Mouse (Mus musculus): ENCODE data around the gene Pald1. TPM values are rescaled to one million over a fixed set of nuclear protein-coding genes. Genes with fewer than 3 reads are reported as not detected.

The Pald1 gene
- total RNA-seq, 1 experiment, result 102 TPM

DNA sequence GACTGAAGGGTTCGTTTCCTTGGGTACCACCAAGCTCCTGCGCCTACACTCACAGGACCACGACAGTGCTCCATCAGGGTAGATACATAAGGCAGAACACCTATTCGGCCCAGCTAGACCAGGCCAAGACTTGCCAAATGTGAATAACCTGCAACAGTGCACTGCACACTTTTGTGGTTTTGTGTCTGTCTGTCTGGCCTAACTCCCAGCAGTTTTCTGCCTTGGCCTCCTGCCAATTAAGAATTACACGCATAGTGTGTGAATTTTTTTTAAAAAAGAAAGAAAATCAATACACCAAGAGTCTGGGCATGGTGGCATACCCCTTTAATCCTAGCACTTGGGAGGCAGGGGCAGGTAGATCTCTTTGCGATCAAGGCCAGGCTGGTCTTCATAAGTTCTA, 44.6 kb upstream of the Pald1 start:
- no peak overlapping the region for H3K9ac ChIP-seq (ENCODE audit: insufficient read depth, low read depth, low read length, poor library complexity, severe bottlenecking)
- no peak for DNase-seq (ENCODE audit: low read depth, low spot score)
- peaks cover 57% of the 10 kb centered on the region for H3K36me3 ChIP-seq (ENCODE audit: control insufficient read depth, insufficient read depth, low read length, poor library complexity, severe bottlenecking)
- TF ChIP-seq HCFC1 (IDR thresholded peaks at IDR 0.05; ENCODE audit: borderline replicate concordance, insufficient read depth, low read length) (no peak), CHD2 (IDR thresholded peaks at IDR 0.05; ENCODE audit: low read depth, low read length) (no peak), ZC3H11A (IDR thresholded peaks at IDR 0.05; ENCODE audit: borderline replicate concordance, low read depth, low read length) (no peak), MAFK (IDR thresholded peaks at IDR 0.05; ENCODE audit: insufficient read depth, low read depth, low read length) (no peak)
- H3K27ac ChIP-seq (ENCODE audit: insufficient read depth, low read depth, low read length, poor library complexity, severe bottlenecking), result no peak overlapping the region
- no peaks in the 10 kb centered on the region for H3K9me3 ChIP-seq (ENCODE audit: control insufficient read depth, insufficient read depth, low read depth, low read length)
- in situ Hi-C loops (cut with MboI; ENCODE audit: low sequenced_read_pairs in 2 of 2, unreplicated experiment in 2 of 2), result no loop called here
- H3K4me3 ChIP-seq (ENCODE audit: insufficient read depth in 1 of 2, low read depth in 1 of 2, low read length in 2 of 2, poor library complexity in 1 of 2, severe bottlenecking in 1 of 2), result no peak overlapping the region
- H3K4me1 ChIP-seq (ENCODE audit: control insufficient read depth in 2 of 2, insufficient read depth in 2 of 2, low read length in 2 of 2, poor library complexity in 1 of 2), result peaks cover 0 to 10% of the 10 kb centered on the region in 2 experiments; a peak in 1 of 4 replicates

GRCm38 (mm10) chr10:61426251-61426757, 43.0 kb upstream of the Pald1 start:
- H3K36me3 ChIP-seq (ENCODE audit: control insufficient read depth, insufficient read depth, low read length, poor library complexity, severe bottlenecking), result peaks cover 53% of the 10 kb centered on the region
- DNase-seq (ENCODE audit: low read depth, low spot score), result no peak
- H3K4me3 ChIP-seq (ENCODE audit: insufficient read depth in 1 of 2, low read depth in 1 of 2, low read length in 2 of 2, poor library complexity in 1 of 2, severe bottlenecking in 1 of 2), result no peak overlapping the region
- no peaks in the 10 kb centered on the region for H3K9me3 ChIP-seq (ENCODE audit: control insufficient read depth, insufficient read depth, low read depth, low read length)
- in situ Hi-C loops (cut with MboI; ENCODE audit: low sequenced_read_pairs in 2 of 2, unreplicated experiment in 2 of 2), result no loop called here
- TF ChIP-seq HCFC1 (IDR thresholded peaks at IDR 0.05; ENCODE audit: borderline replicate concordance, insufficient read depth, low read length) (no peak), ZNF384 (IDR thresholded peaks at IDR 0.05; ENCODE audit: low read depth, low read length) (no peak), ZC3H11A (IDR thresholded peaks at IDR 0.05; ENCODE audit: borderline replicate concordance, low read depth, low read length) (no peak), MAFK (IDR thresholded peaks at IDR 0.05; ENCODE audit: insufficient read depth, low read depth, low read length) (no peak), CHD2 (IDR thresholded peaks at IDR 0.05; ENCODE audit: low read depth, low read length) (no peak)
- H3K4me1 ChIP-seq (ENCODE audit: control insufficient read depth in 2 of 2, insufficient read depth in 2 of 2, low read length in 2 of 2, poor library complexity in 1 of 2), result peaks cover 0 to 12% of the 10 kb centered on the region in 2 experiments; a peak in 3 of 4 replicates
- H3K9ac ChIP-seq (ENCODE audit: insufficient read depth, low read depth, low read length, poor library complexity, severe bottlenecking), result no peak overlapping the region
- no peak overlapping the region for H3K27ac ChIP-seq (ENCODE audit: insufficient read depth, low read depth, low read length, poor library complexity, severe bottlenecking)

GRCm38 (mm10) chr10:61425047-61425446, 41.7 kb upstream of the Pald1 start:
- TF ChIP-seq CHD2 (IDR thresholded peaks at IDR 0.05; ENCODE audit: low read depth, low read length) (no peak), MAFK (IDR thresholded peaks at IDR 0.05; ENCODE audit: insufficient read depth, low read depth, low read length) (no peak), ZNF384 (IDR thresholded peaks at IDR 0.05; ENCODE audit: low read depth, low read length) (no peak), HCFC1 (IDR thresholded peaks at IDR 0.05; ENCODE audit: borderline replicate concordance, insufficient read depth, low read length) (no peak), ZC3H11A (IDR thresholded peaks at IDR 0.05; ENCODE audit: borderline replicate concordance, low read depth, low read length) (no peak)
- no peak overlapping the region for H3K9ac ChIP-seq (ENCODE audit: insufficient read depth, low read depth, low read length, poor library complexity, severe bottlenecking)
- no peak for DNase-seq (ENCODE audit: low read depth, low spot score)
- no peaks in the 10 kb centered on the region for H3K9me3 ChIP-seq (ENCODE audit: control insufficient read depth, insufficient read depth, low read depth, low read length)
- in situ Hi-C loops (cut with MboI; ENCODE audit: low sequenced_read_pairs in 2 of 2, unreplicated experiment in 2 of 2), result no loop called here
- H3K4me1 ChIP-seq (ENCODE audit: control insufficient read depth in 2 of 2, insufficient read depth in 2 of 2, low read length in 2 of 2, poor library complexity in 1 of 2), result peaks cover 0 to 12% of the 10 kb centered on the region in 2 experiments; a peak in 3 of 4 replicates
- H3K27ac ChIP-seq (ENCODE audit: insufficient read depth, low read depth, low read length, poor library complexity, severe bottlenecking), result no peak overlapping the region
- H3K36me3 ChIP-seq (ENCODE audit: control insufficient read depth, insufficient read depth, low read length, poor library complexity, severe bottlenecking), result peaks cover 50% of the 10 kb centered on the region
- H3K4me3 ChIP-seq (ENCODE audit: insufficient read depth in 1 of 2, low read depth in 1 of 2, low read length in 2 of 2, poor library complexity in 1 of 2, severe bottlenecking in 1 of 2), result no peak overlapping the region

DNA sequence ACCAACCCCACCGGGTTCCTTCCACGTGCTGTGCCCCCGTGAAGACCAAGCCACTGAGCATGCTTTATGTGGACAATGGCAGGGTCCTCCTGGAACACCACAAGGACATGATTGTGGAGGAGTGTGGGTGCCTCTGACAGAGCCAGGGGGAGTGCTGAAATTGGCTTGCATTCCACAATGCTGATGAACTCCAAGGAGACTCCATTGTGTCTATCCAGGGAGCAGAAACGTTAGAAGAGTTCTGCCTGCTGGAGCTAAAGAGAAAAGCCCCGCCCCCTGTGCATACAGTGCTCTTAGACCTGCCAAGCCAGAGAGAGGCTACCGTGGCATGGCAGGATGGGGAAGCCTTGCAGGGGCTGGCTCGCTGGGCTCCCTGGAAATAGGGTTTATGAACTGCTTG, 41.2 kb upstream of the Pald1 start:
- Histone ChIP-seq H3K36me3 (ENCODE audit: control insufficient read depth, insufficient read depth, low read length, poor library complexity, severe bottlenecking) (peaks cover 50% of the 10 kb centered on the region), H3K27ac (ENCODE audit: insufficient read depth, low read depth, low read length, poor library complexity, severe bottlenecking) (no peak overlapping the region), H3K4me3 (ENCODE audit: insufficient read depth in 1 of 2, low read depth in 1 of 2, low read length in 2 of 2, poor library complexity in 1 of 2, severe bottlenecking in 1 of 2) (no peak overlapping the region), H3K4me1 (ENCODE audit: control insufficient read depth in 2 of 2, insufficient read depth in 2 of 2, low read length in 2 of 2, poor library complexity in 1 of 2) (peaks cover 0 to 9% of the 10 kb centered on the region in 2 experiments; a peak in 3 of 4 replicates), H3K9ac (ENCODE audit: insufficient read depth, low read depth, low read length, poor library complexity, severe bottlenecking) (no peak overlapping the region), H3K9me3 (ENCODE audit: control insufficient read depth, insufficient read depth, low read depth, low read length) (no peaks in the 10 kb centered on the region)
- in situ Hi-C loops (cut with MboI; ENCODE audit: low sequenced_read_pairs in 2 of 2, unreplicated experiment in 2 of 2), result no loop called here
- no peak for DNase-seq (ENCODE audit: low read depth, low spot score)
- no peak for TF ChIP-seq MAFK (IDR thresholded peaks at IDR 0.05; ENCODE audit: insufficient read depth, low read depth, low read length)
- TF ChIP-seq HCFC1 (IDR thresholded peaks at IDR 0.05; ENCODE audit: borderline replicate concordance, insufficient read depth, low read length), result no peak
- TF ChIP-seq ZNF384 (IDR thresholded peaks at IDR 0.05; ENCODE audit: low read depth, low read length), result no peak
- TF ChIP-seq CHD2 (IDR thresholded peaks at IDR 0.05; ENCODE audit: low read depth, low read length), result no peak
- no peak for TF ChIP-seq ZC3H11A (IDR thresholded peaks at IDR 0.05; ENCODE audit: borderline replicate concordance, low read depth, low read length)

All from ES-E14 (cell line).